Mouse (Mus musculus) small intestine, adult 2 months (tissue): ENCODE results near the gene Fam160b1.

Source experiments
- CTCF ChIP-seq: fragments of 200-500 bp; IDR thresholded peaks from 2 replicates; pipeline ENCODE4 v1.5.1; 2012; ENCODE audit warnings: low read depth, mild to moderate bottlenecking, control low read depth, inconsistent platforms, low read length, moderate library complexity, mixed read lengths; ENCODE audit not compliant: insufficient replicate concordance, insufficient read length; ENCODE audit errors: extremely low read depth
- POLR2A ChIP-seq: fragments of 200-500 bp; IDR thresholded peaks from 2 replicates; pipeline ENCODE4 v1.6.1; 2012; ENCODE audit warnings: low read depth, mild to moderate bottlenecking, control low read depth, inconsistent platforms, low read length, moderate library complexity

DNA sequence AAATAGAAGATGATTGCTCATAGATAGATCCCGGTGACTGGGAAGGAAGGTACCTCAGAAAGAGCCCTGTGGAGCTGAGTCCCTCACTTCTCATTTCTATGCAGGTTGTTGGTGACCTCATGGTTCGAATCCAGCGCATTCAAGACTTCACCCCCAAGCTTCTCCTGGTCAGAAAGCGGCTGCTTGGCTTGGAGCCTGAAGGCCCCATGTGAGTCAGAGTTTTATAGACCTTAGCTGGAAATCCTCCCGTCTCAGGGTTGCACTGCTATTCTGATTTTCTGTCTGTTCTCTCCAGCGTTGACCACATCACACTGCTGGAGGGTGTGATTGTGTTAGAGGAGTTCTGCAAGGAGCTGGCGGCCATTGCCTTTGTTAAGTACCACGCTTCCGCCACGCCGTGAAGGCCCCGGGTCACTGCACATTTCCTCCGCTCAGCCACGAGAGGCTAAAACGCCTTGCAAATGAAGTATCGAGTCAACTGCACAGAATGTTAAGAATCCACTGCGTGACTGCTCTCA is 25.8 kb downstream of the Fam160b1 start:
- TF ChIP-seq POLR2A (no peak), CTCF (no peak)
